Mouse (Mus musculus) hindbrain, embryonic 14.5 days (tissue): ENCODE measurements at regions not wholly inside any gene's neighbourhood (a gene's known extent, or its start where the extent isn't known, plus 50 kb on each side); places are given as distances from the start of the nearest gene placed in this dataset.

Source experiments
- ATAC-seq: fragments of 200-750 bp; cut with Nextera tagmentation; 2 replicates; pipeline ENCODE4 v1.8.0; 2017; ENCODE audit warnings: moderate number of reproducible peaks, mild to moderate bottlenecking, moderate TSS enrichment, moderate library complexity; ENCODE audit not compliant: low FRiP score
- DNase-seq: peaks from one replicate; pipeline ENCODE4 v3.0.0-alpha.2; 2015; ENCODE audit warnings: low spot score
- H3K27ac ChIP-seq: fragments of 300-500 bp; sonication (generic); 2 replicates; pipeline ENCODE4 v1.5.1; 2014; ENCODE audit warnings: mild to moderate bottlenecking, moderate library complexity
- H3K27me3 ChIP-seq: fragments of 300-500 bp; sonication (generic); 2 replicates; pipeline ENCODE4 v1.6.1; 2014; ENCODE audit warnings: mild to moderate bottlenecking, low read length, mixed read lengths; ENCODE audit not compliant: control insufficient read depth, insufficient read depth
- H3K36me3 ChIP-seq: fragments of 300-500 bp; sonication (generic); replicated peaks from 2 replicates; pipeline ENCODE4 v1.6.1; 2014; ENCODE audit not compliant: control insufficient read depth, insufficient read depth
- H3K4me1 ChIP-seq: fragments of 300-500 bp; sonication (generic); replicated peaks from 2 replicates; pipeline ENCODE4 v1.6.1; 2014; ENCODE audit warnings: antibody characterized with exemption, low read length, mixed read lengths; ENCODE audit not compliant: control insufficient read depth, insufficient read depth
- H3K4me2 ChIP-seq: fragments of 300-500 bp; sonication (generic); replicated peaks from 2 replicates; pipeline ENCODE4 v1.6.1; 2014; ENCODE audit warnings: mild to moderate bottlenecking, moderate library complexity
- H3K4me3 ChIP-seq: fragments of 300-500 bp; sonication (generic); replicated peaks from 2 replicates; pipeline ENCODE4 v1.5.1; 2014; ENCODE audit warnings: mild to moderate bottlenecking, low read length
- H3K9ac ChIP-seq: fragments of 300-500 bp; sonication (generic); 2 replicates; pipeline ENCODE4 v1.6.1; 2014
- H3K9me3 ChIP-seq: fragments of 300-500 bp; sonication (generic); 2 replicates; pipeline ENCODE4 v1.6.1; 2016; ENCODE audit warnings: low read length; ENCODE audit not compliant: control insufficient read depth
- WGBS: fragments of 180-500 bp; shearing (Covaris S2); extraction: QIAGEN DNeasy Blood & Tissue Kit; methylation state at CpG from one replicate; pipeline ENCODE4 v1.1.7; 2014; 5-methylcytosine and 5-hydroxymethylcytosine counted together

DNA sequence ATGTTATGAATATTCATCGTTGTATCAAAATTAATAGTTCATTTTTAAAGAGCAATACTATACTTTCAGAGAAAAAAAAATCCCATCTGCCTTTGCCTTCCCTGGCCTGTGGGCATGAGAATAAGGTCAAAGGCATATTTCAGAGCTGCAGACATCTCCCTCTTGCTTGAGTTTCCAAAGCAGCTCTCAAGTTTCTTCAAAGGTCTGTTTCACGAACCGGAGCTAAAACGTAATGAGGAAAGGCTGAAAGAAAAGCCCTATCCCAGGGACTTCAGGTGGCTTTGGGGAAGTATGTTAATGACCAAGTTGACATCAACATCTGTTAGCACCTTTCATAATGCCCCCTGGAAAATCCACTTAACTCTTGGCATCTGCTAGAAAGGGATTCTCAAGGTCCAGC lies 479.0 kb upstream of the Adamts9 start:
- no peak for DNase-seq
- no peaks in the 10 kb centered on the region for H3K4me1 ChIP-seq
- no peaks in the 10 kb centered on the region for H3K9me3 ChIP-seq
- H3K36me3 ChIP-seq: no peaks in the 10 kb centered on the region
- H3K4me3 ChIP-seq: no peak overlapping the region
- H3K9ac ChIP-seq: no peak overlapping the region
- no peak for ATAC-seq
- H3K4me2 ChIP-seq: no peak overlapping the region
- no peaks in the 10 kb centered on the region for H3K27me3 ChIP-seq
- H3K27ac ChIP-seq: no peak overlapping the region
- 79% methylated on average over 4 of the region's 4 CpGs for WGBS

DNA sequence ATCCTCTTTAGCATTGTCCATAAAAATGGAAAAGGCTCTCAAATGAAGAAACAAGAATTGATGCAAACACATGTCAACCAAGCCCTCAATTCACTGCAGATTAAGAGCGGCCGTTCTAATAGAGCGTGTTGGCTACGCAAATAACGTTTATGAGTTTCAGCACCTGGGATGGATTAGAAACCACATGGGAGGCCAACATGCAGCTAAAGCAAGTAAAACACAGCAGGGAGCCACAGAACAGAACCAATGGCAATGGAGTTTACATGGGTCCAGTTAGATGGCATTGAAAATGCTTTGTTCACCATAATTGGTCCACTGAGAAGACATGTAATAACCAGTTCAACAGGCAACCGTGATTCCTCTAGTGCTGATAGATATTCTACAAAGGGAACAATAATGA lies 474.3 kb upstream of the Adamts9 start:
- no peaks in the 10 kb centered on the region for H3K9me3 ChIP-seq
- DNase-seq: no peak
- no peak for ATAC-seq
- no peak overlapping the region for H3K27ac ChIP-seq
- no peak overlapping the region for H3K9ac ChIP-seq
- H3K27me3 ChIP-seq: no peaks in the 10 kb centered on the region
- H3K4me2 ChIP-seq: no peak overlapping the region
- H3K36me3 ChIP-seq: no peaks in the 10 kb centered on the region
- 88% methylated on average over 6 of the region's 6 CpGs for WGBS
- H3K4me1 ChIP-seq: no peaks in the 10 kb centered on the region
- H3K4me3 ChIP-seq: no peak overlapping the region

DNA sequence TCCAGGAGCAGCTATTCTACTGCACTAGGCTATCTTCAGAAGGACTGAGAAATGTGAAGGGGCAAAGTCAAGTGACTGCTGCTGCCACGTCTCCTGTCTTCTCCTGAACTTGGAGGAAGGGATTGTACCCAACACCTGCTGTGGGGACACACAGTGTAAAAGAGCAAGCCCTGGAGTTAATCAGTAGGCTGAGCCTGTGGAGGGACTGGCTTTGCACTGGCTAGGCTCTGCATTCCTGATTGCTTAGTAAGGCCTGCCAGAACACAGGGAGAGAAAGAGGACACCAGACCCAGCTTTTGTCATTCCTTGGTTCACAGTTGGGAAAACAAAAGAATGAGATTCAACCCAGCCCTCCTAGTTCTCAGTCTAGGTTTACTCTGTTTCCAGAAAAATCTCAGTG lies 472.7 kb upstream of the Adamts9 start:
- no peak for ATAC-seq

DNA sequence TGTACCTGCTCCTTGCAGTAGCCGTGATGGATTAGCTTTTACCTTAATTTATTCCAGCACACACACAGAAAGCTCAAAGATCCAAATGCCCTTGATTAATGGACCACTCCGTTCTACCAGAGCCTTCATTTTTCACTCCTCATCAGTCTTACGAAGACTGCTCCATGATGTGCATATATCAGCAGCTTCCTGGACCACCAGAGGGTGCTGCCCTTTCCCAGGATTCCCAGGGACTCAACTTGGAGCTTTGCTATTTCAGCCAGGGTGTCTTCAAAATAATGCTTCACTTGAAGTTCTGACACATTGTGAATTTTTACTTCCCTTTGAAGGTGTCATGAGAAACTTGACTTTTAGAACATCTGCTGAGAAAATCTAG lies 467.8 kb upstream of the Adamts9 start:
- Histone ChIP-seq H3K27ac (no peak overlapping the region), H3K4me2 (no peak overlapping the region), H3K27me3 (no peaks in the 10 kb centered on the region), H3K4me1 (no peaks in the 10 kb centered on the region), H3K9me3 (no peaks in the 10 kb centered on the region), H3K9ac (no peak overlapping the region), H3K4me3 (no peak overlapping the region), H3K36me3 (no peaks in the 10 kb centered on the region)
- 66% methylated on average over 3 of the region's 3 CpGs for WGBS
- DNase-seq (no peak), ATAC-seq (no peak)

More for the DNA sequence above, 472.7 kb upstream of the Adamts9 start:
- no peak overlapping the region for H3K27ac ChIP-seq
- H3K9me3 ChIP-seq: no peaks in the 10 kb centered on the region
- H3K9ac ChIP-seq: no peak overlapping the region
- no peaks in the 10 kb centered on the region for H3K36me3 ChIP-seq
- H3K4me2 ChIP-seq: no peak overlapping the region
- H3K27me3 ChIP-seq: no peaks in the 10 kb centered on the region
- WGBS: 43% methylated on average over 1 of the region's 1 CpGs
- H3K4me3 ChIP-seq: no peak overlapping the region
- DNase-seq: no peak
- no peaks in the 10 kb centered on the region for H3K4me1 ChIP-seq

DNA sequence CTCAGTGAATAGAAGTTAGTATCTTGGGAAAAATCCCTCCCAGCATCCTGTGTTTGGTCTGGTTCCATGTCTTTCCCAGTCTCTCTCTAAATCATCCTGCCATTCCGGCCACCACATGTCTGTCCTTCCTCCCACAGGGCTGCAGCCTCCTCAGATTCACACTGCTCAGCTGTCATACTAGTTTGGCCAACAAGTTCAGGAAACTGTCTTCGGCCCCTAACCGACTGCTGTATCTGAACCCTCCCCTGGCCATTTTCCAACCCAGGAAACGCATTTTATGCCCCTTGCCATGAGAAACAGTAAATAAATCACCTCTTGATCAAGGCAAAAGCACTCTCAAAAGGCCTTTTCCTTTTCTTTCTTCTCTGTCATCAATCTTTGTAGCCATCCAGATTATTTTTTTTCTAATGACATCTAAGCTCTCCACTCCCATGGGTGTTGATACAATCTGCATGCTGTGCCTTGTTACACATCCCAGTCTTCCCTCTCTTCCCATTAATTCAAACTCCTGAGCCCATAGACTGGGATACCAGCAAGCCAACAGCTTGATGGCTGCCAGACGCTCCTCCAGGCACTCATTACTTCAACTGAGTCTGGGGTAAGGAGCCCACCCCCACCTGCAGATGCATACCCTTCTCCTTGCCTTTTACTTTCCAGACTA lies 467.3 kb upstream of the Adamts9 start:
- Histone ChIP-seq H3K9ac (no peak overlapping the region), H3K4me2 (no peak overlapping the region), H3K4me3 (no peak overlapping the region), H3K9me3 (no peaks in the 10 kb centered on the region), H3K4me1 (no peaks in the 10 kb centered on the region), H3K36me3 (no peaks in the 10 kb centered on the region), H3K27ac (0 out of 2 replicates have a peak overlapping the region, but pooled peaks have one; percentile 20), H3K27me3 (no peaks in the 10 kb centered on the region)
- no peak for ATAC-seq
- 56% methylated on average over 5 of the region's 5 CpGs for WGBS
- no peak for DNase-seq

DNA sequence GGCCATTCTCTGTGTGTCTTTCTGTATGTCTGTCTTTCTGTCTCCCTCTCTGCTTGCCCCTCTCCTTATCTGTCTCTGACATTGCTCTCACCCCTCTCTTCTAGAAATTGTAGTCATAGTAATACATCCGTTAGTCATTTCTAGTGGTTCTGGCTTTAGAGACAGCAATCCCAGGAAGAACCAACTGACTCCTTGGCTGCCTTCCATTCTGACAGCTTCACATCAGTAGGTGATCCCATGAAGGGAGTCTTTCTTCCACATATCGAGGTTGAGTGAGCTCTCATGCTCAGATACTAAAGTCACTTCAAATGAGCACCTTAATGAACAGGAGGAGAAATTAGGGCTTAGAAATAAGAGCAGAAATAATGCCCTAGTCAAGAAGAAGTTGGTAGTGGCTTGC lies 455.3 kb upstream of the Adamts9 start:
- Histone ChIP-seq H3K4me2 (no peak overlapping the region), H3K9ac (no peak overlapping the region), H3K4me3 (no peak overlapping the region), H3K27me3 (no peaks in the 10 kb centered on the region), H3K36me3 (no peaks in the 10 kb centered on the region), H3K4me1 (peaks cover 4% of the 10 kb centered on the region; the same call in 1 of the 2 replicates), H3K27ac (no peak overlapping the region), H3K9me3 (no peaks in the 10 kb centered on the region)
- no peak for ATAC-seq
- DNase-seq: no peak
- 79% methylated on average over 2 of the region's 2 CpGs for WGBS

DNA sequence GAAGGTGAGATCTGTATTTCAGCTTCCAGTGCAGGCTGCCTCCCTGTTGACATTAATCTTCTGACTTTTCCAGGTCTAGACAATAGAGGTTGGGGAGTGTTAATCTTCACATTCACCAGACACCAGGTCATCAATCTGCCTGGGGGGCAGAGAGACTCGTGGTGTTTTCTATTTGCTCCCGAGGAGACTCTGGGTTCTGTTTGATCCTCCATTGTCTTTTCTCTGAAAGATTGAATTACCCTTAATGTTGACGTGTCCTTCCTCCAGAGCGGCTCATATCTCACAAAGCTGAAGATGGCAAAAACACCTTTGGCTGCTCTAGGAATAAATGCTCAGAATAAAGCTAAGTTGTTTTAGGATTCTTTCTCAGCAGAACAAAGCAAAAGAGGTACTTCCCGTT lies 453.8 kb upstream of the Adamts9 start:
- Histone ChIP-seq H3K9me3 (no peaks in the 10 kb centered on the region), H3K9ac (no peak overlapping the region), H3K27ac (no peak overlapping the region), H3K4me3 (no peak overlapping the region), H3K4me2 (no peak overlapping the region), H3K27me3 (no peaks in the 10 kb centered on the region), H3K4me1 (peaks cover 4% of the 10 kb centered on the region; the same call in 1 of the 2 replicates), H3K36me3 (no peaks in the 10 kb centered on the region)
- DNase-seq (no peak), ATAC-seq (no peak)
- 39% methylated on average over 5 of the region's 5 CpGs for WGBS

DNA sequence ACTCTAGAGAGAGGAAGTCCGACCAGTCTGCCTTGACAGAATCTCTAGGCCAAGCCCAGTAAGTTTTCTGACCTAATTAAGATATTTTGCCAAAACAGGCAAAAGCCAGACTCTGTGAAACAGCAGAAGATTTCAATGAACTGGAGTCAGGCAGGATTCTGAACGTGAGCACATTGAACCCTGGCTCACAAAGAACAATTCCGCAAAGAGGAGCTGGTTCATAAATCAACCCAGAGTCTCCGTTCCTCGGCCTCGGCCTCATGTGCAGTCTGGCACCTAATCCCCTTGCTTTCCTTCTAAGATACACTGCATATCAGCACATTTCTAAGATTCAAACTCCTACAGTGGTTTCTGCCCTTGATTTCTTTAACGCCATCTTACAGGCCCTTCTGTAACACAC lies 452.7 kb upstream of the Adamts9 start:
- H3K9me3 ChIP-seq: no peaks in the 10 kb centered on the region
- DNase-seq: no peak
- H3K27ac ChIP-seq: no peak overlapping the region
- H3K4me3 ChIP-seq: no peak overlapping the region
- H3K27me3 ChIP-seq: no peaks in the 10 kb centered on the region
- peaks cover 4% of the 10 kb centered on the region; the same call in 1 of the 2 replicates for H3K4me1 ChIP-seq
- no peaks in the 10 kb centered on the region for H3K36me3 ChIP-seq
- WGBS: 62% methylated on average over 7 of the region's 7 CpGs
- no peak overlapping the region for H3K4me2 ChIP-seq
- H3K9ac ChIP-seq: no peak overlapping the region
- no peak for ATAC-seq

DNA sequence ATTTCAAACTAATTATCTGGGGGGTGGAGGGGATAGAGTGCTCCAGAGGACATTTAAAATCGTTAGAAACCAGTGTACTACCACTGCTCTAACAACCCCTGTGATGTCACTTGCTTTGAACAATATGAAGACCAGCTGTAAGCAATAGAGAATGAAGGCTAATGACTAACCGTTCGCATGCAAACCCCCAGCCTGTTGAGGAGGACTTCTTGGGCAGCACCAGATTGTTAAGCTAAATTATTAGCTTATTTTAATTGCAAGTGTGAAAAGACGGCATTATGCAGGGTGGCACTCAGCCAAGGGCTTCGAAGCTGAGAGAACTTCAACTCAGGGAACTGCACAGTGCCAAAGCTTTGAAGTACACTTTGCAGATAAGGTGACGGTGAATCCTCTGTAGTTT lies 452.0 kb upstream of the Adamts9 start:
- WGBS: 42% methylated on average over 6 of the region's 6 CpGs
- no peak for DNase-seq
- H3K4me1 ChIP-seq: peaks cover 4% of the 10 kb centered on the region; the same call in 1 of the 2 replicates
- H3K36me3 ChIP-seq: no peaks in the 10 kb centered on the region
- no peak overlapping the region for H3K27ac ChIP-seq
- H3K4me2 ChIP-seq: no peak overlapping the region
- H3K9ac ChIP-seq: no peak overlapping the region
- no peaks in the 10 kb centered on the region for H3K9me3 ChIP-seq
- no peak for ATAC-seq
- no peaks in the 10 kb centered on the region for H3K27me3 ChIP-seq
- no peak overlapping the region for H3K4me3 ChIP-seq

DNA sequence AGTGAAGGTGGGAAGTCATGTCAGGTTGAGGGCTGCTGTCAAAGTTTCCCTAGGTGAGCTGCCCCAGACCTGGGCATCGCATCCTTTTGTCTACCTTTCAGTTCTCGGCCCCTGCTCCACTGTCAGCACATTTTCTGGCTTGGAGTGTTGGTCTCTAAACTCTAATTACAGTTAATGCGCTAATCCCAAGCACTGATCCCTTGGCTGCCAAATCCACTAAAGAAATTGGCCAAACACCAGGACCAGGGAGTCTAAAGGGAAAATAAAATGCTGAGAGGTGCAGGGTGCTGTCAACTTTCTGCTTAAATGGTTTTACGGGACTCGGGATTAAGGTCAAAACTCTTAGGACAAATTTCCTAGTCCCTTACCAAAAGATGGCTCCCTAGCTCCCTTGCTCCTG lies 450.3 kb upstream of the Adamts9 start:
- Histone ChIP-seq H3K4me3 (no peak overlapping the region), H3K4me2 (no peak overlapping the region), H3K27me3 (no peaks in the 10 kb centered on the region), H3K4me1 (peaks cover 4% of the 10 kb centered on the region; the same call in 1 of the 2 replicates), H3K9ac (no peak overlapping the region), H3K9me3 (no peaks in the 10 kb centered on the region), H3K36me3 (no peaks in the 10 kb centered on the region), H3K27ac (no peak overlapping the region)
- DNase-seq (no peak), ATAC-seq (no peak)
- WGBS: 80% methylated on average over 5 of the region's 5 CpGs
